Mouse (Mus musculus) heart, embryonic 13.5 days (tissue): Measurements from ENCODE around the gene Cd99l2. TPM values are rescaled to one million over a fixed set of nuclear protein-coding genes. Genes with fewer than 3 reads are reported as not detected.

Source experiments
- ATAC-seq: fragments of 200-750 bp; cut with Nextera tagmentation; 2 replicates; pipeline ENCODE4 v1.8.0; 2017; ENCODE audit warnings: moderate TSS enrichment; ENCODE audit not compliant: insufficient number of reproducible peaks, low FRiP score, low TSS enrichment; ENCODE audit errors: extremely low read depth
- H3K27ac ChIP-seq: fragments of 300-500 bp; sonication (generic); replicated peaks from 2 replicates; pipeline ENCODE4 v1.5.1; 2015; ENCODE audit warnings: moderate library complexity, mild to moderate bottlenecking, inconsistent platforms
- H3K27me3 ChIP-seq: fragments of 300-500 bp; sonication (generic); replicated peaks from 2 replicates; pipeline ENCODE4 v1.6.1; 2015; ENCODE audit warnings: mild to moderate bottlenecking, inconsistent platforms
- H3K36me3 ChIP-seq: fragments of 300-500 bp; sonication (generic); 2 replicates; pipeline ENCODE4 v1.6.1; 2015; ENCODE audit warnings: mild to moderate bottlenecking, inconsistent platforms
- H3K4me1 ChIP-seq: fragments of 300-500 bp; sonication (generic); 2 replicates; pipeline ENCODE4 v1.6.1; 2015; ENCODE audit warnings: inconsistent platforms
- H3K4me2 ChIP-seq: fragments of 300-500 bp; sonication (generic); 2 replicates; pipeline ENCODE4 v1.6.1; 2015; ENCODE audit warnings: inconsistent platforms, mild to moderate bottlenecking, moderate library complexity
- H3K4me3 ChIP-seq: fragments of 300-500 bp; sonication (generic); 2 replicates; pipeline ENCODE4 v1.5.1; 2015; ENCODE audit warnings: moderate library complexity, mild to moderate bottlenecking, inconsistent platforms
- H3K9ac ChIP-seq: fragments of 300-500 bp; sonication (generic); 2 replicates; pipeline ENCODE4 v1.6.1; 2015; ENCODE audit warnings: inconsistent platforms, mild to moderate bottlenecking, moderate library complexity
- H3K9me3 ChIP-seq: fragments of 300-500 bp; sonication (generic); 2 replicates; pipeline ENCODE4 v1.6.1; 2016; ENCODE audit warnings: inconsistent platforms
- WGBS: fragments of 180-500 bp; shearing (Covaris S2); methylation state at CpG from one replicate; pipeline ENCODE4 v1.1.7; 2015; ENCODE audit warnings: mixed read lengths; 5-methylcytosine and 5-hydroxymethylcytosine counted together
- polyA plus RNA-seq: library from polyadenylated mRNA; unstranded; fragments of >200 nt; fragmentation: Nextera tagmentation; extraction: Ambion mirVana; gene quantifications from 2 replicates; pipeline ENCODE4 v1.2.1, GENCODE M21; 2015

Cd99l2 gene
- polyA plus RNA-seq, 1 experiment from 2014 or later = 30.6 TPM

GRCm38 (mm10) chrX:71467491-71467890 is 25.2 kb downstream of the Cd99l2 start:
- no peak for ATAC-seq
- Histone ChIP-seq H3K36me3 (no peaks in the 10 kb centered on the region), H3K9me3 (no peaks in the 10 kb centered on the region), H3K4me3 (no peak overlapping the region), H3K4me1 (peaks cover 22% of the 10 kb centered on the region), H3K4me2 (no peak overlapping the region), H3K27ac (no peak overlapping the region), H3K27me3 (no peaks in the 10 kb centered on the region), H3K9ac (no peak overlapping the region)
- WGBS = 83% methylated on average over 3 of the region's 3 CpGs

GRCm38 (mm10) chrX:71465417-71465816 is 27.2 kb downstream of the Cd99l2 start:
- Histone ChIP-seq H3K9me3 (no peaks in the 10 kb centered on the region), H3K27me3 (no peaks in the 10 kb centered on the region), H3K36me3 (no peaks in the 10 kb centered on the region), H3K4me3 (no peak overlapping the region), H3K4me2 (no peak overlapping the region), H3K4me1 (peaks cover 22% of the 10 kb centered on the region), H3K9ac (no peak overlapping the region), H3K27ac (0 out of 2 replicates have a peak overlapping the region, but pooled peaks have one; percentile 28)
- WGBS = 70% methylated on average over 1 of the region's 1 CpGs
- no peak for ATAC-seq

- H3K27me3 ChIP-seq = no peaks in the 10 kb centered on the region
- ATAC-seq = no peak
- H3K27ac ChIP-seq = no peak overlapping the region
- H3K4me2 ChIP-seq = no peak overlapping the region
- H3K36me3 ChIP-seq = no peaks in the 10 kb centered on the region
- H3K9ac ChIP-seq = no peak overlapping the region
- 60% methylated on average over 7 of the region's 7 CpGs for WGBS
- H3K9me3 ChIP-seq = no peaks in the 10 kb centered on the region
- H3K4me1 ChIP-seq = peaks cover 22% of the 10 kb centered on the region
- H3K4me3 ChIP-seq = no peak overlapping the region
Measured at GRCm38 (mm10) chrX:71464138-71464826, 28.4 kb downstream of the Cd99l2 start.

- H3K27ac ChIP-seq = no peak overlapping the region
- ATAC-seq = no peak
- H3K4me1 ChIP-seq = no peaks in the 10 kb centered on the region
- no peaks in the 10 kb centered on the region for H3K36me3 ChIP-seq
- H3K9me3 ChIP-seq = no peaks in the 10 kb centered on the region
- no peak overlapping the region for H3K9ac ChIP-seq
- no peak overlapping the region for H3K4me3 ChIP-seq
- H3K4me2 ChIP-seq = no peak overlapping the region
- no peaks in the 10 kb centered on the region for H3K27me3 ChIP-seq
- 75% methylated on average over 6 of the region's 6 CpGs for WGBS
Measured at GRCm38 (mm10) chrX:71456078-71456737, 36.4 kb downstream of the Cd99l2 start.

GRCm38 (mm10) chrX:71442916-71443315 is 49.7 kb downstream of the Cd99l2 start:
- Histone ChIP-seq H3K36me3 (peaks cover 17% of the 10 kb centered on the region; the same call in 1 of the 2 replicates), H3K4me2 (no peak overlapping the region), H3K9me3 (no peaks in the 10 kb centered on the region), H3K27me3 (no peaks in the 10 kb centered on the region), H3K9ac (no peak overlapping the region), H3K27ac (no peak overlapping the region), H3K4me1 (no peaks in the 10 kb centered on the region), H3K4me3 (no peak overlapping the region)
- no peak for ATAC-seq
- 66% methylated on average over 5 of the region's 5 CpGs for WGBS

GRCm38 (mm10) chrX:71439473-71439872 is 53.2 kb downstream of the Cd99l2 start:
- Histone ChIP-seq H3K27me3 (no peaks in the 10 kb centered on the region), H3K9ac (no peak overlapping the region), H3K4me2 (no peak overlapping the region), H3K4me1 (no peaks in the 10 kb centered on the region), H3K27ac (no peak overlapping the region), H3K4me3 (no peak overlapping the region), H3K36me3 (peaks cover 24% of the 10 kb centered on the region), H3K9me3 (no peaks in the 10 kb centered on the region)
- WGBS = 82% methylated on average over 6 of the region's 6 CpGs
- no peak for ATAC-seq

GRCm38 (mm10) chrX:71435542-71435941 is 57.1 kb downstream of the Cd99l2 start:
- H3K27me3 ChIP-seq = no peaks in the 10 kb centered on the region
- no peak overlapping the region for H3K4me2 ChIP-seq
- ATAC-seq = no peak
- 78% methylated on average over 2 of the region's 2 CpGs for WGBS
- H3K36me3 ChIP-seq = peaks cover 21% of the 10 kb centered on the region
- no peaks in the 10 kb centered on the region for H3K4me1 ChIP-seq
- no peak overlapping the region for H3K4me3 ChIP-seq
- no peak overlapping the region for H3K9ac ChIP-seq
- H3K27ac ChIP-seq = no peak overlapping the region
- H3K9me3 ChIP-seq = no peaks in the 10 kb centered on the region

GRCm38 (mm10) chrX:71434860-71435259 is 57.8 kb downstream of the Cd99l2 start:
- Histone ChIP-seq H3K4me3 (no peak overlapping the region), H3K27me3 (no peaks in the 10 kb centered on the region), H3K9me3 (no peaks in the 10 kb centered on the region), H3K36me3 (peaks cover 18% of the 10 kb centered on the region), H3K4me2 (no peak overlapping the region), H3K4me1 (no peaks in the 10 kb centered on the region), H3K27ac (no peak overlapping the region), H3K9ac (no peak overlapping the region)
- no peak for ATAC-seq
- WGBS = 58% methylated on average over 8 of the region's 8 CpGs

GRCm38 (mm10) chrX:71434448-71434847 is 58.2 kb downstream of the Cd99l2 start:
- no peak overlapping the region for H3K9ac ChIP-seq
- H3K27me3 ChIP-seq = no peaks in the 10 kb centered on the region
- no peak for ATAC-seq
- no peak overlapping the region for H3K27ac ChIP-seq
- H3K36me3 ChIP-seq = peaks cover 18% of the 10 kb centered on the region
- H3K4me1 ChIP-seq = no peaks in the 10 kb centered on the region
- WGBS = 72% methylated on average over 1 of the region's 1 CpGs
- H3K4me2 ChIP-seq = no peak overlapping the region
- H3K9me3 ChIP-seq = no peaks in the 10 kb centered on the region
- no peak overlapping the region for H3K4me3 ChIP-seq

- no peak for ATAC-seq
- no peak overlapping the region for H3K4me3 ChIP-seq
Measured at GRCm38 (mm10) chrX:71430900-71431299, 61.7 kb downstream of the Cd99l2 start.

GRCm38 (mm10) chrX:71427491-71427890 is 65.2 kb downstream of the Cd99l2 start:
- Histone ChIP-seq H3K27me3 (no peaks in the 10 kb centered on the region), H3K36me3 (peaks cover 7% of the 10 kb centered on the region; the same call in 1 of the 2 replicates), H3K9me3 (no peaks in the 10 kb centered on the region), H3K4me3 (no peak overlapping the region), H3K4me2 (no peak overlapping the region), H3K27ac (no peak overlapping the region), H3K4me1 (no peaks in the 10 kb centered on the region), H3K9ac (no peak overlapping the region)
- no peak for ATAC-seq

More at GRCm38 (mm10) chrX:71430900-71431299, 61.7 kb downstream of the Cd99l2 start:
- WGBS = 87% methylated on average over 5 of the region's 5 CpGs
- no peak overlapping the region for H3K9ac ChIP-seq
- H3K4me2 ChIP-seq = no peak overlapping the region
- H3K27me3 ChIP-seq = no peaks in the 10 kb centered on the region
- H3K4me1 ChIP-seq = no peaks in the 10 kb centered on the region
- H3K36me3 ChIP-seq = peaks cover 2% of the 10 kb centered on the region; the same call in 1 of the 2 replicates
- H3K27ac ChIP-seq = no peak overlapping the region
- no peaks in the 10 kb centered on the region for H3K9me3 ChIP-seq
